Mouse (Mus musculus) G1E (cell line): Measurements from ENCODE around the gene Wdr19.

ENCODE experiments used
- CTCF ChIP-seq: IDR thresholded peaks from 2 replicates; pipeline ENCODE4 v1.5.1; 2012; ENCODE audit warnings: low read depth, low read length, inconsistent platforms, mixed read lengths
- GATA1 ChIP-seq: IDR thresholded peaks from 2 replicates; pipeline ENCODE4 v1.6.1; 2012; ENCODE audit warnings: borderline replicate concordance, low read length, inconsistent platforms, mixed read lengths
- TAL1 ChIP-seq: conservative IDR thresholded peaks from 2 replicates; pipeline ENCODE4 v1.6.1; 2012; ENCODE audit warnings: low read depth, low read length, inconsistent platforms, mixed read lengths

GRCm38 (mm10) chr5:65305516-65305915 lies 106.0 kb downstream of the Wdr19 start:
- TF ChIP-seq CTCF: no peak
- TF ChIP-seq GATA1: no peak
- no peak for TF ChIP-seq TAL1
